Mouse (Mus musculus) layer of hippocampus, postnatal 10 days (tissue): ENCODE measurements around the gene Aknad1. TPM values are rescaled to one million over a fixed set of nuclear protein-coding genes. Genes with fewer than 3 reads are reported as not detected.

ENCODE experiments used
- DNase-seq, 2 experiments: peaks; one replicate each; pipeline ENCODE4 v3.0.0; 2021; ENCODE audit warnings: low spot score in 2 of 2
- total RNA-seq, 2 experiments: library from RNA; stranded (reverse); gene quantifications; 2 replicates each; pipeline ENCODE4 v1.2.3; 2021

Gene Aknad1
- total RNA-seq, 2 experiments from 2014 or later, result not detected

- DNase-seq, result no peak
Observed at GRCm38 (mm10) chr3:108786520-108786919, 47.1 kb downstream of the Aknad1 start.

GRCm38 (mm10) chr3:108787754-108788454, 48.4 kb downstream of the Aknad1 start:
- DNase-seq, result no peak

GRCm38 (mm10) chr3:108788455-108788794, 49.0 kb downstream of the Aknad1 start:
- DNase-seq, result no peak

GRCm38 (mm10) chr3:108789299-108789698, 49.8 kb downstream of the Aknad1 start:
- no peak for DNase-seq

- no peak for DNase-seq
Observed at GRCm38 (mm10) chr3:108790499-108790898, 51.0 kb downstream of the Aknad1 start.

GRCm38 (mm10) chr3:108791054-108791706, 51.7 kb downstream of the Aknad1 start:
- DNase-seq, result no peak

GRCm38 (mm10) chr3:108792420-108792819, 53.0 kb downstream of the Aknad1 start:
- no peak for DNase-seq

- DNase-seq, result no peak
Observed at GRCm38 (mm10) chr3:108794780-108795179, 55.3 kb downstream of the Aknad1 start.

- no peak for DNase-seq
Observed at GRCm38 (mm10) chr3:108795554-108796299, 56.3 kb downstream of the Aknad1 start.

GRCm38 (mm10) chr3:108796386-108796785, 56.9 kb downstream of the Aknad1 start:
- DNase-seq, result no peak

- no peak for DNase-seq
Observed at GRCm38 (mm10) chr3:108797723-108798122, 58.3 kb downstream of the Aknad1 start.

- no peak for DNase-seq
Observed at GRCm38 (mm10) chr3:108798375-108798774, 58.9 kb downstream of the Aknad1 start.

- DNase-seq, result no peak
Observed at GRCm38 (mm10) chr3:108805622-108806021, 66.2 kb downstream of the Aknad1 start.

- DNase-seq, result no peak
Observed at GRCm38 (mm10) chr3:108810747-108811263, 71.3 kb downstream of the Aknad1 start.

- DNase-seq, result no peak
Observed at GRCm38 (mm10) chr3:108815631-108816030, 76.2 kb downstream of the Aknad1 start.

- DNase-seq, result no peak
Observed at GRCm38 (mm10) chr3:108830493-108830892, 91.0 kb downstream of the Aknad1 start.

GRCm38 (mm10) chr3:108831750-108832149, 92.3 kb downstream of the Aknad1 start:
- no peak for DNase-seq

Other genes with a start within 250 kb of the Aknad1 start
- 1 to 10 TPM; 2.1 to 2.7 TPM for gene 1700013F07Rik, start 205.5 kb upstream of the Aknad1 start, total RNA-seq
- 10 to 100 TPM; 16.8 to 22.0 TPM for gene 5330417C22Rik, start 203.1 kb upstream of the Aknad1 start, total RNA-seq
- 10 to 100 TPM; 43.3 to 43.8 TPM for gene Tmem167b, start 177.2 kb upstream of the Aknad1 start, total RNA-seq
- gene Taf13, start 168.0 kb upstream of the Aknad1 start, total RNA-seq, result 10 to 100 TPM; 33.1 to 33.2 TPM
- 100 to 1,000 TPM; 130 to 141 TPM for gene Wdr47, start 148.4 kb upstream of the Aknad1 start, total RNA-seq
- gene Clcc1, start 85.7 kb upstream of the Aknad1 start, total RNA-seq, result 10 to 100 TPM; 25.1 to 25.7 TPM
- 10 to 100 TPM; 13.5 to 20.4 TPM for gene Gpsm2, start 17.3 kb upstream of the Aknad1 start, total RNA-seq
- 10 to 100 TPM; 17.9 to 22.6 TPM for gene Stxbp3, start 100.9 kb downstream of the Aknad1 start, total RNA-seq
- under 1 TPM in 1 of 2 experiments, not detected in 1; 0.07 TPM for gene Fndc7, start 150.3 kb downstream of the Aknad1 start, total RNA-seq
- 10 to 100 TPM; 49.6 to 58.4 TPM for gene Prpf38b, start 172.1 kb downstream of the Aknad1 start, total RNA-seq
- gene Henmt1, start 200.2 kb downstream of the Aknad1 start, total RNA-seq, result 1 to 10 TPM; 1.8 to 2.7 TPM
- gene Gm9857, start 200.8 kb downstream of the Aknad1 start, total RNA-seq, result not detected